Mouse (Mus musculus) intestine, embryonic 16.5 days (tissue): ENCODE measurements around the gene Mef2b. TPM values are rescaled to one million over a fixed set of nuclear protein-coding genes. Genes with fewer than 3 reads are reported as not detected.

Source experiments
- ATAC-seq: fragments of 200-750 bp; cut with Nextera tagmentation; 2 replicates; pipeline ENCODE4 v1.8.0; 2017; ENCODE audit warnings: moderate TSS enrichment, moderate library complexity
- H3K27ac ChIP-seq: fragments of 300-500 bp; sonication (generic); 2 replicates; pipeline ENCODE4 v1.5.1; 2014; ENCODE audit warnings: mild to moderate bottlenecking, low read length
- H3K27me3 ChIP-seq: fragments of 300-500 bp; sonication (generic); replicated peaks from 2 replicates; pipeline ENCODE4 v1.6.1; 2014; ENCODE audit warnings: low read length, control low read depth, mixed read lengths; ENCODE audit not compliant: control insufficient read depth, insufficient read depth
- H3K36me3 ChIP-seq: fragments of 300-500 bp; sonication (generic); 2 replicates; pipeline ENCODE4 v1.6.1; 2014; ENCODE audit warnings: low read length, control low read depth; ENCODE audit not compliant: control insufficient read depth, insufficient read depth
- H3K4me1 ChIP-seq: fragments of 300-500 bp; sonication (generic); 2 replicates; pipeline ENCODE4 v1.6.1; 2014; ENCODE audit warnings: low read length, control low read depth, mixed read lengths; ENCODE audit not compliant: control insufficient read depth, insufficient read depth
- H3K4me2 ChIP-seq: fragments of 300-500 bp; sonication (generic); 2 replicates; pipeline ENCODE4 v1.6.1; 2014; ENCODE audit warnings: low read depth, low read length, control low read depth
- H3K4me3 ChIP-seq: fragments of 300-500 bp; sonication (generic); 2 replicates; pipeline ENCODE4 v1.5.1; 2014; ENCODE audit warnings: mild to moderate bottlenecking, low read length
- H3K9ac ChIP-seq: fragments of 300-500 bp; sonication (generic); 2 replicates; pipeline ENCODE4 v1.6.1; 2014; ENCODE audit warnings: low read depth, low read length
- H3K9me3 ChIP-seq: fragments of 300-500 bp; sonication (generic); 2 replicates; pipeline ENCODE4 v1.6.1; 2016; ENCODE audit warnings: low read length, control low read depth; ENCODE audit not compliant: control insufficient read depth
- WGBS: fragments of 180-500 bp; shearing (Covaris S2); extraction: QIAGEN DNeasy Blood & Tissue Kit; methylation state at CpG from one replicate; pipeline ENCODE4 v1.1.7; 2014; 5-methylcytosine and 5-hydroxymethylcytosine counted together
- polyA plus RNA-seq: library from polyadenylated mRNA; unstranded; fragments of >200 nt; fragmentation: Nextera tagmentation; extraction: Ambion mirVana; gene quantifications from 2 replicates; pipeline ENCODE4 v1.2.1, GENCODE M21; 2015

Mef2b gene
- polyA plus RNA-seq, 1 experiment from 2014 or later = 0.23 TPM

- Histone ChIP-seq H3K36me3 (no peaks in the 10 kb centered on the region), H3K9me3 (no peaks in the 10 kb centered on the region), H3K4me1 (peaks cover 16% of the 10 kb centered on the region), H3K4me3 (no peak overlapping the region), H3K27ac (no peak overlapping the region), H3K4me2 (no peak overlapping the region), H3K27me3 (peaks cover 3% of the 10 kb centered on the region; the same call in 1 of the 2 replicates), H3K9ac (no peak overlapping the region)
- 57% methylated on average over 3 of the region's 3 CpGs for WGBS
- no peak for ATAC-seq
Observed at GRCm38 (mm10) chr8:70170748-70171147, 31.2 kb downstream of the Mef2b start.

GRCm38 (mm10) chr8:70171240-70171639, 31.7 kb downstream of the Mef2b start:
- no peak overlapping the region for H3K4me2 ChIP-seq
- no peak overlapping the region for H3K27ac ChIP-seq
- 72% methylated on average over 7 of the region's 7 CpGs for WGBS
- no peak overlapping the region for H3K4me3 ChIP-seq
- H3K27me3 ChIP-seq = no peaks in the 10 kb centered on the region
- no peak overlapping the region for H3K9ac ChIP-seq
- no peaks in the 10 kb centered on the region for H3K9me3 ChIP-seq
- H3K4me1 ChIP-seq = peaks cover 16% of the 10 kb centered on the region
- no peaks in the 10 kb centered on the region for H3K36me3 ChIP-seq
- ATAC-seq = peak; percentile 26; the same call in 1 of the 2 replicates

GRCm38 (mm10) chr8:70172043-70172681, 32.7 kb downstream of the Mef2b start, which contains the start of gene Tmem161a:
TSS of gene Tmem161a (plus strand) at chr8:70172356.
- Histone ChIP-seq H3K27ac (0 out of 2 replicates have a peak within 1 kb of the TSS, but pooled peaks have one; percentile 7), H3K9ac (peak within 1 kb of the TSS; percentile 86), H3K4me2 (peak within 1 kb of the TSS; percentile 71), H3K4me1 (peaks cover 16% of the 10 kb centered on the region), H3K27me3 (no peaks in the 10 kb centered on the region), H3K9me3 (no peaks in the 10 kb centered on the region), H3K4me3 (peak within 1 kb of the TSS; percentile 83), H3K36me3 (0 out of 2 replicates have a peak, but pooled peaks cover 2% of the 10 kb centered on the region)
- WGBS = 2% methylated on average over 27 of the region's 27 CpGs
- peak; percentile 97 for ATAC-seq

GRCm38 (mm10) chr8:70173320-70173719, 33.8 kb downstream of the Mef2b start:
- no peak for ATAC-seq
- 0 out of 2 replicates have a peak, but pooled peaks cover 5% of the 10 kb centered on the region for H3K36me3 ChIP-seq
- no peaks in the 10 kb centered on the region for H3K27me3 ChIP-seq
- H3K4me3 ChIP-seq = 0 out of 2 replicates have a peak overlapping the region, but pooled peaks have one; percentile 83
- H3K27ac ChIP-seq = no peak overlapping the region
- H3K9me3 ChIP-seq = no peaks in the 10 kb centered on the region
- 67% methylated on average over 5 of the region's 5 CpGs for WGBS
- H3K4me1 ChIP-seq = peaks cover 16% of the 10 kb centered on the region
- peak overlapping the region; percentile 86; the same call in 1 of the 2 replicates for H3K9ac ChIP-seq
- peak overlapping the region; percentile 52 for H3K4me2 ChIP-seq

- H3K27ac ChIP-seq = no peak overlapping the region
- no peaks in the 10 kb centered on the region for H3K9me3 ChIP-seq
- no peak for ATAC-seq
- WGBS = 84% methylated on average over 7 of the region's 7 CpGs
- H3K36me3 ChIP-seq = peaks cover 11% of the 10 kb centered on the region; the same call in 1 of the 2 replicates
- H3K4me3 ChIP-seq = no peak overlapping the region
- no peak overlapping the region for H3K4me2 ChIP-seq
- H3K4me1 ChIP-seq = peaks cover 16% of the 10 kb centered on the region
- no peak overlapping the region for H3K9ac ChIP-seq
- no peaks in the 10 kb centered on the region for H3K27me3 ChIP-seq
Observed at GRCm38 (mm10) chr8:70174079-70174478, 34.6 kb downstream of the Mef2b start.

- H3K9me3 ChIP-seq = no peaks in the 10 kb centered on the region
- ATAC-seq = no peak
- whole genome bisulfite sequencing = 87% methylated on average over 2 of the region's 2 CpGs
Observed at GRCm38 (mm10) chr8:70178231-70178630, 38.7 kb downstream of the Mef2b start.

GRCm38 (mm10) chr8:70179082-70179481, 39.6 kb downstream of the Mef2b start:
- Histone ChIP-seq H3K27ac (no peak overlapping the region), H3K4me2 (no peak overlapping the region), H3K9ac (no peak overlapping the region), H3K36me3 (peaks cover 13% of the 10 kb centered on the region; the same call in 1 of the 2 replicates), H3K9me3 (no peaks in the 10 kb centered on the region), H3K27me3 (no peaks in the 10 kb centered on the region), H3K4me1 (peaks cover 12% of the 10 kb centered on the region), H3K4me3 (no peak overlapping the region)
- 0 out of 2 replicates have a peak, but pooled peaks have one; percentile 25 for ATAC-seq
- 94% methylated on average over 4 of the region's 4 CpGs for WGBS

More at GRCm38 (mm10) chr8:70178231-70178630, 38.7 kb downstream of the Mef2b start:
- H3K4me2 ChIP-seq = no peak overlapping the region
- H3K4me1 ChIP-seq = peaks cover 19% of the 10 kb centered on the region
- H3K27me3 ChIP-seq = no peaks in the 10 kb centered on the region
- peaks cover 13% of the 10 kb centered on the region; the same call in 1 of the 2 replicates for H3K36me3 ChIP-seq
- H3K27ac ChIP-seq = no peak overlapping the region
- H3K9ac ChIP-seq = no peak overlapping the region
- no peak overlapping the region for H3K4me3 ChIP-seq

- Histone ChIP-seq H3K36me3 (peaks cover 13% of the 10 kb centered on the region; the same call in 1 of the 2 replicates), H3K9me3 (no peaks in the 10 kb centered on the region), H3K9ac (0 out of 2 replicates have a peak overlapping the region, but pooled peaks have one; percentile 29), H3K27ac (no peak overlapping the region), H3K4me3 (no peak overlapping the region), H3K27me3 (no peaks in the 10 kb centered on the region), H3K4me2 (no peak overlapping the region), H3K4me1 (peaks cover 9% of the 10 kb centered on the region; the same call in 1 of the 2 replicates)
- ATAC-seq = peak; percentile 41
- 69% methylated on average over 16 of the region's 16 CpGs for WGBS
Observed at GRCm38 (mm10) chr8:70181212-70181902, 41.8 kb downstream of the Mef2b start.

- Histone ChIP-seq H3K4me3 (no peak overlapping the region), H3K9me3 (no peaks in the 10 kb centered on the region), H3K4me2 (no peak overlapping the region), H3K36me3 (peaks cover 13% of the 10 kb centered on the region; the same call in 1 of the 2 replicates), H3K27ac (no peak overlapping the region), H3K4me1 (peaks cover 9% of the 10 kb centered on the region; the same call in 1 of the 2 replicates), H3K9ac (0 out of 2 replicates have a peak overlapping the region, but pooled peaks have one; percentile 29), H3K27me3 (no peaks in the 10 kb centered on the region)
- 48% methylated on average over 2 of the region's 2 CpGs for WGBS
- ATAC-seq = no peak; the same call in 1 of the 2 replicates
Observed at GRCm38 (mm10) chr8:70181903-70182252, 42.4 kb downstream of the Mef2b start.
